Mouse (Mus musculus) spleen, postnatal 10 days (tissue): Measurements from ENCODE around the gene Egfl6.

Experiments used
- DNase-seq, 2 experiments: peaks; one replicate each; pipeline ENCODE4 v3.0.0; 2021 to 2022; ENCODE audit warnings: low spot score in 2 of 2

The Egfl6 gene

DNA sequence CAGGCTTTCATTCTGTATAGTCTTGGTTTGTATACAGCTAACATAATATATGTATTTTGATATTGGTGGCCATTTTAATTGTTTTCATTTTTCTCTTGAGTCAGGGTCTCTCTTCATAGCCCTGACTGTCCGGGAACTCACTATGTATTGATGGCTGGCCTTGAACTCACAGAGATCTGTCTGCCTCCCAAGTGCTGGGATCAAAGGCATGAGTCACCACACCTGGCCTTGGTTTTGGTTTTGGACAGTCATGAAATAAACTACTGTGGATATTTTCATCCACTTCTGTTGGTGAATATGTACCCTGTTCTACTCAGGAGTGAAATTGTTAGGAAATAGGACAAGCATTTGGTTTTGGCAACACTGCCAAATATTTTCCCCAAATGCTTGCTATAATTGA is 68.9 kb downstream of the Egfl6 start:
- no peak for DNase-seq

- no peak for DNase-seq
Measured at GRCm38 (mm10) chrX:166515923-166516322, 69.6 kb downstream of the Egfl6 start.

DNA sequence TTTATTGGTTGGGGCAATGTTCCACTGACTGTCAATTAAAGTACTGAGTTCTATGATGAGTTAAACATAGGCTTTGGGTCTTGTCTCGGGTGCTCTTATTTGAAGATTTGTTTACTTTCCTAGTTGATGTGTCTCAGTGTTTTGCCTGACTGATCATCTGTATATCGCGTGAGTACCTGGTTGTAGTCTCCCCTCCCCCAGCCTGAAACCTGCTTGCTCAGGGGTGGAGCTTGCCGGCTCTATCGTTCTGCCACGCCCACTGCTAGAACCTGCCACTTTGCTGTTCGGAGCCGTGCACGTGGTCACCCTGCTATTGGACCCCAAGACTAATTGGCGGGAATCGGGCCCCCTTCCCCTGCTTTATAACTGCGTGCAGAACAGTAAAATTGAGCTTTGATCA is 71.5 kb downstream of the Egfl6 start:
- peak in 1 of 2 experiments; percentile 37 for DNase-seq

DNA sequence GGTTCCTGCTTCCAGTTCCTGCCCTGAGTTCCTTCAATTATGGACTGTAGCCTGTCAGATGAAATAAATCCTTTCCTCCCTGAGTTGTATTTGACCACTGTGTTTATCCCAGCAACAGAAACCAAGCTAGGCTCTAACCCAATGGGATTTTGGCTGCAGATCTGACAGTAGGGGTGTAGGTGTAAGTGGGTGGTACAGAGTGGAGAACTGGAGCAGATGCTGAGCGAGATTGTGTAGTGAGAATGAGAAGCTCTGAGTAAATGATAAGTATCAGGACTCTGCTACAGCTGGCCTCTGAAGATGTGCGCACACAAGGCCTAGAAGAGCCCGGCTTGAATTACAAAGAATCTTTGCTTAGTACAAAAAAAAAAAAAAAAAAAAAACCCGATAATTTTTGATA is 73.4 kb downstream of the Egfl6 start:
- no peak for DNase-seq

GRCm38 (mm10) chrX:166511107-166511506 is 74.4 kb downstream of the Egfl6 start:
- no peak for DNase-seq

GRCm38 (mm10) chrX:166509761-166510738 is 75.5 kb downstream of the Egfl6 start:
- peak; percentile 81 to 94 for DNase-seq

DNA sequence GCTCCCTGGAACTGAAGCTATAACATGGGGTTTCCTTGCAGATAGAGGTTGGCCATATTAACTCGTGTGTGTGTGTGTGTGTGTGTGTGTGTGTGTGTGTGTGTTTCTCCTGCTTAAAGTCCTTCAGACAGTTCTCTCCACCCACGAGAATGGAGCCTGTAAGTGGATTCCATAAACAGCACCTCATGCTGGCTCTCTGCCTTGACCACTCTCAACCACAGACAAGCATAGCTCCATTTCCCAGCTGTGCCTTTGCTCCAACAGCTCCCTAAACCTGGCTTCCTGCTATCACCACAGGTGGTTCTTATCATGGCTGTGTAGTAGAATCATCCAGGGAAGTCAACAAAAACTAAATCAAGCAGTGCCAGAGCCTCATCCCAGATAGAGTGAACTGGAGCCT is 81.1 kb downstream of the Egfl6 start:
- no peak for DNase-seq

DNA sequence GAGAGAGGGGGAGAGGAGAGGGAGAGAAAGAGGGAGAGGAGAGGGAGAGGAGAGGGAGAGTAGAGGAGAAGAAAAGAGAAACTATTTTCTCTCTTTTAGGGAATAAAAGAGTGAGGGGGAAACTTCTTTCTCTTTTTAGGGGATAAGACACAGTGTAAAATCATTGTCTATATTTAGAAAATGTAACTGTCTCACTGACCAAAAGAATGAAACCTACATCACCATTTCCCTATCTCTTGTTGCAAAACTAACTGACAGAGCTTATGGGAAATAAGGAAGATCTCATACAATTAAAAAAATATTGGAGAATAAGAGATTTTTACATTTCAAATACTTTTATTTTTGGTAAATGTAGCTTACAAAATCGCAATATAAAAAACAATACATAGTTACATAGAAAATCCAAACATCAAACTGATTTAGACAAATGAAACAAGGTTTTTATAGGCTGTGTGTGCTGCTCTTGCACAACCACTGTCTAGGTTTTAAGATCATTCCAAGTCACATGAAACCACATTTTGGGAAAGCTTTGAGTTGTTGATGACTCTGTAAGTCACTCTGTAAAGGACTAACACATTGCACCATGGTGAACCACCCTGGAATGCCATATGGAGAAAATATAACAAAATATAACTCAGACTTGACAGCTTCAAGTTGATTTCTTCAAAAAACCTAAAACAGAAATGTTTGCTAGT is 85.9 kb downstream of the Egfl6 start:
- no peak for DNase-seq

- DNase-seq, result no peak
Measured at GRCm38 (mm10) chrX:166497771-166498170, 87.7 kb downstream of the Egfl6 start.

GRCm38 (mm10) chrX:166495052-166495451 is 90.5 kb downstream of the Egfl6 start:
- no peak for DNase-seq

DNA sequence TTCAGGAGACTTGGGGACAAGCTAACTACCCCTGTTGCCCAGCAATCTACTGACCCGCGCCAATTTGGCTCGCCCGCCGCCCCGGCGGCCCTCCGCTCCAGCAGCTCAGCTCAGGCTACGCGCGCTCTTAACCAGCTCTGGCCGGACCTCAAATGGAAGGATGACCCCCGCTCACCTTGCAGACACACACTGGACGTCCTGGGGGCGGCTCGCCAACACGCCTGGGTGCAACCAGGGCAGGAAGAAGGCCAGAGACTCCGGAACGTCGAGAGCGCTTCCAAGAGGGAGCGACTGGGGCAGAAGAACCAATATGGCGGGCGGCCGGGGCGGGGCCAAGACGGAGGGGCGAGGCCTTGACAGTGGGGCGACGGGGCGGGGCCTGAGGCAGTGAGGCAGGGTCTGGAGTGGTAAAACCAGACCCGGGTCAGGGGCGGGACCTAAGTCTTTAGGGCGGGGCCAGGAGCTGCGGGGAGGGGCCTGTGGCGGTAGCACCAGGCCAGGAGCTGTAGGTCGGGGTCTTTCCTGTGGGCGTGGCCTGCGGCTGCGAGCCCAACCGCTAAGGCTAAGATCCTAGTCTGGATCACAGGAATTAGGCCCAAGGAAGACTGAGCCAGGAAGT is 106.0 kb downstream of the Egfl6 start, which contains the start of gene Rab9:
TSS of gene Rab9 (minus strand) at position 503 of the 619 bp plus-strand sequence.
- peak; percentile 80 to 95 for DNase-seq

DNA sequence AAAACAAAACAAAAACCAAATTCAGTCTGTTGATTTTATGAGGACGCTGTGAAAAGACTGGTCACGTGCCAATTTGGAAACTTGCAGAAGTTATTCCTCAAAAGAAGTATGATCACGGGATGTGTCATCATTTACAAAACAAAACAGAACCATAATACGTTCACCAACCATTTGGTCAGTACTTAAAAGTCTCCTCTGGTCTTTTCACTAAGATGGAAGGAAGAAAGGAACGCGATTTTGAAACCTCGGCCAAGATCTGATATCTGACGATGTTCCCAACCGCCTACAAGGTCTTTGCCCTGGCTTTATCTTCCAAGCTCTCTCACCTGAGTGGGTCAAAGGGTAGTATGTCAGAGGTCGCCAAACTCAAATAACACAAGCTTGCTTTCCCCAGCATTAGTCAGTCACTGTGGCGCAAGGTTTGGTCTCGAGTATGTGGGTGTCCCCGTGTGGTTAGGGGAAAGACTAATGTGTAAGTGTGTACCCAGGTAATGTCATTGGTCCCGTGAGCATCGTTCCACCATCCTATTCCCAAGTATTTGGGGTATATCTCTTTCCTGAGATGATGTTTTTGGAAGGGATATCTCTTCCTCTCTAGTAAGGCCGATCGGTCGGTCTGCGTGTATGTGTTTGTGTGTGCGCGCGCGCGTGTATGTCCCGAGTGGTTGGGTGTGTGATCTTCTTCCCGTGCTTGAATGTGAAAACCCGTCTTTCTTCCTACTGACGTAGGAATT is 106.7 kb downstream of the Egfl6 start:
- DNase-seq, result no peak

DNA sequence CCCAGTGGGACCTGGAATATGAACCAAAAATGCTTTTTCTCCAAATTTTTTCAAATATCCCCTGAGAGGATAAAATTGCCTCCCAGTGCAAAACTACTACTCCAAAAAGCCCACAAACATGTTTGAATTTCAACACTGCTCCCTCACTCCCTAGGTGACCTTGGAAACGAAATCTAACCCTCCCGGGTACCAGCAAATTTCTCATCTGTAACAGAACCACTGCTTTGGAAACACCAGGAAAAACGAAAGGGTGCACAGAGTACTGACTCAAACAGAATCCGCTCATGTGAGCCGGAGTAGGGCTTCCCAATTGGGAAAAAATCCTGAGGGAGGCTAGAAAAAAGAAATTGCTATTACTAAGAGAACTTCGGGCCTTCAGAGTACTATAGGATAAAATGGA is 108.1 kb downstream of the Egfl6 start:
- no peak for DNase-seq
